Mouse (Mus musculus): ENCODE measurements around the gene Rhod.
A peak's percentile ranks its signal among the peaks of the same experiment; 100 is the strongest.

- TF ChIP-seq CTCF (IDR thresholded peaks at IDR 0.05; ENCODE audit: low read depth) = peak; percentile 63
- TF ChIP-seq EP300 (optimal IDR thresholded peaks at IDR 0.05) = no peak
Measured at GRCm38 (mm10) chr19:4468363-4468762, 29.1 kb upstream of the Rhod start.

Measured in stomach, postnatal 0 days (tissue).